Mouse (Mus musculus) monocyte, adult 2 months (primary cell): ENCODE data around the gene Pfdn2.
"Not testable (repeated sequence)": the region's sequence is repeated elsewhere in the genome, so short reads cannot be mapped to it uniquely, and the experiment has no call there.

Experiments
- DNase-seq, 2 experiments: peaks; one replicate each; pipeline ENCODE4 v3.0.0; 2022; ENCODE audit warnings: low spot score in 2 of 2, low read depth in 1 of 2

Gene Pfdn2

DNA sequence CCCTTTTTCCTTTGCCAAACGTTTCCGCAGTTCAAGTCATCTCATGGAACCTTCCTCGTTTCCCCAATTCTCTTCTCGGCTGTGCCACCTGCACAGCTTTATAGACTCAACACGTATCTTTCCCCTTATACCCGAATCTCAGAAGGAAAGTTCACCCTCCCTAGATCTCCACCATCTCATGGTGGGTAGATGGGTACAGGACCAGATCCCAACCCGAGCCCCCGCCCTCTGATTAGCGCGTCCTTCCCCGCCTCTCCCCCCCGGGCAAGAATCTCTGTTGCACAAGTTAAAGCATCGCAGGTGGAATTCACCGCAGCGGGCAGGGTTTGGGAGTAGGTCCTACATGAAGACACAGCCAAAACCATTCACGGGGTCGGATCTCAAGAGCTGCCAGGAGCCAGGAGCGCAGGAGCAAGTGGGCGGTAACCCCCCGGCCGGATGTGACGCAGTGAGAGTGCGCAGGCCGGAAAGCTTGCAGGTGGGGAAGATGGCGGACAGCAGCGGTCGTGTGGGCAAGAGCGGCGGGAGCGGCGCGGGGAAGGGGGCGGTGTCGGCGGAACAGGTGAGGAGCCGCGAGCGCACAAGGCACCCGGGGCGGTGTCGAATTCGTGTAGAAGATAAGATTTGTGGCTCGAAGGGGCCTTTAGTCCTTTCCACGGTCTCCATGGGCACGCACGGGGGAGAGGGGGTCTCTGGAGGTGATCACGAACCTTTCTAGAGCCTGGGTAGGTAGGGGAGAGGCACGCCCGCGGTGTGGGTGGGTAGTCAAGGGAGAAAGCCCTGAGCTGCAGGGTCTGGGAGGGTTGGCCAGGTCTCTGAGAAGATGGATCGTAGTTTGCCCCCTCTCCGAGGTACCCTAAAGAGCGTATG is at the start of gene Pfdn2, which contains the start of gene Nit1:
Gene Pfdn2, plus strand, starts transcription at position 446 of the 870 bp plus-strand sequence.
Gene Nit1, minus strand, starts transcription at position 422 of the 870 bp plus-strand sequence.
- DNase-seq: peak; percentile 66 to 80

GRCm38 (mm10) chr1:171298226-171298625 is 47.2 kb upstream of the Pfdn2 start:
- no peak for DNase-seq

DNA sequence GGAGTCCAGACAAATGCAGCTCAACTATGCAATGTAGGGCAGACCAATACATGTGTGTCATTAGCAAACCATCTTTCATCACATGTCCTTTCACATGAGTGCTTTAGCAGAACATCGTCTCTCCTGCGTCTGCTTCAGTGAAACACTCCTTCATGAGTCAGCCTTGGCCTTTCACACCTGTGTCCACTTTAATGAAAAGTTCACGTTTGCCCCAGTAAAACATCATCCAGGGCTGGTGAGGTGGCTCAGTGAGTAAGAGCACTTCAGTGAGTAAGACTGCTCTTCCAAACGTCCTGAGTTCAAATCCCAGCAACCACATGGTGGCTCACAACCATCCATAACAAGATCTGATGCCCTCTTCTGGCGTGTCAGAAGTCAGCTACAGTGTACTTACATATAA is 39.3 kb upstream of the Pfdn2 start:
- DNase-seq: not testable (repeated sequence)

DNA sequence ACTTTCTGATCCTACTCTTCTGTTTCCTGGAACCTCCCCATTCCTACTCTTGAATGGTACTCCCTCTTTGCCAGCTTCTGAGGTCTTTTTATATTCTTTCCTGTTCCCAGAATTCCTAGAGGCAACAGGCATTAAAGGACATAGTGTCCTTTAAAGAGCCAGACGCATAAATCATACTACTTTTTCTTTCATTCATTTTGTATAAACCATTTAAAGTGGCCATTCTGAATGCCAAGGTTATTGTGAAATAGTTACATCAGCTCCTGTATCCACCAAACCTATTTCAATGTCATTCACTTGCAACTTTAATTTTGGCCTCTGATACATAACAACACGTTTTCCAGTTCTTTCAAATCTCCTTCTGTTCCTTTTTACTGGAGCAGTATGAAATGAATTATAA is 36.1 kb upstream of the Pfdn2 start:
- no peak for DNase-seq

- DNase-seq: no peak
Measured at GRCm38 (mm10) chr1:171319748-171320147, 25.7 kb upstream of the Pfdn2 start.

DNA sequence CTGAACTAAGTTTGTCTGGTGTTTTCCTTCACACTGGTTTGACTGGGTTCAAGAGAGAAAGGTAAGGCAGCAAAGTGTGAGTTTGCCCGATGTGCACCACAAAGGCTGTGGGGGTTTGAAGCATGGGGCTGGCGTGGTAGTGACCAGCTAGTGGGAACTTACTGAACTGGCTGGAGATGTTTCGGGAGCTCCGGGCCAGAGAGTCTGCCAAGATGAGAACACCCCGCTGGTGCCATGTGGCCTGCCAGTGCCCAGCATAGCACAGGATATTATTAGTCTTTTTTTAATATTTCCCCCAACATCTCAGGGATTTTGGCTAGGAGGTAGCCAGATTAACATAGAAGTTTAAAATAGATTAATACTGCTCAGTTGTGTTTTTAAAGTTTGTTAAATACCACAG is 25.3 kb upstream of the Pfdn2 start:
- no peak for DNase-seq

DNA sequence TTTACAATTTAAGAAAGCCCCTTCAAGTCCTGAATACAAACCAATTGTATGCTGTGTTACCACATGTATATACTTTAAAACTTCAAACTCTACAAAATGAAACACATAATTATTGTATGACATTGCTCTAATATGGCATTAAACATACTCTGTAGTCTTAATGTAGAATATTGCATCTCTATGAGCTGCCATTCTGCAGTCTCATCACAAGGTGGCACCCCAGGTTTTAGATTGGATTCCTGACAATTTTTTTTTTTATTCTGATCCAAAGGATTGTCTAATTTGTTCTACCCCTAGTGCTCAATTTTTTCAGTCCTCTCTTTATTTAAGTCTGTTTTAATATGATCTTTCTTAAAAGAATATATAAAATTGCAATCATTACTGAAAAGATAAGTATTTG is 24.1 kb upstream of the Pfdn2 start:
- DNase-seq: no peak

DNA sequence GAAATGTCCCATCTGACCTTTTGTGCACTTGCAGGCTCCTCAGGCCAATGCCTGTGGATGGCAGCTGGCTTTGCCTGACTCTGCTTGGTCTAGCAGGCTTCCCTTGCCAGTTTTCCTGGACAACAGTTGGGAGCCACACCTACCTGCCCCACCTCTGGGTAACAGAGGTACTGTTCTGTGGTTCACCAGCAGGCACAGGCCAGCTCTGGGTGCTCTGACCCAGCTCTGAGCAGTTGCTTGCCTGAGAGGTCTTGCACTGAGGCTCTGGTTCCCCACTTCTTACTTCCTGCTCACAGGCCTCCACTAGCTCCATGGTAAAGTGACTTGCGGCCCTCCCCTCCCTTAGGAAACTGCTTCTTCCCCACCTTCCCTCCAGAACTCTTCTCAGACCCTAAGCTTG is 23.5 kb upstream of the Pfdn2 start:
- no peak for DNase-seq

- DNase-seq: no peak
Measured at GRCm38 (mm10) chr1:171325571-171325970, 19.9 kb upstream of the Pfdn2 start.

DNA sequence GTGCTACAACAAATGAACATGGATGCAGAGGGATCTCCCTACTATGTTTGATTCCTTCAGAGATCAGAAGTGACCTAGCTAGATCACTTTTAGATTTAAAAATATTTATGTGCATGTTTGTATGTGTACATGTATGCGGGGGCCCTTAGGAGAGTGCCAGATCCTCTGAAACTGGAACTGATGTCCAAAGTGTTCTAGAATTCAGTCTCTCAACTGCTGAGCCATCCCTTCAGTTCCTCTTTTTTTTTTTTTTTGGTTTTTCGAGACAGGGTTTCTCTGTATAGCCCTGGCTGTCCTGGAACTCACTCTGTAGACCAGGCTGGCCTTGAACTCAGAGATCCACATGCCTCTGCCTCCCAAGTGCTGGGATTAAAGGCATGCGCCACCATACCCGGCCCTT is 18.9 kb upstream of the Pfdn2 start:
- not testable (repeated sequence) for DNase-seq

DNA sequence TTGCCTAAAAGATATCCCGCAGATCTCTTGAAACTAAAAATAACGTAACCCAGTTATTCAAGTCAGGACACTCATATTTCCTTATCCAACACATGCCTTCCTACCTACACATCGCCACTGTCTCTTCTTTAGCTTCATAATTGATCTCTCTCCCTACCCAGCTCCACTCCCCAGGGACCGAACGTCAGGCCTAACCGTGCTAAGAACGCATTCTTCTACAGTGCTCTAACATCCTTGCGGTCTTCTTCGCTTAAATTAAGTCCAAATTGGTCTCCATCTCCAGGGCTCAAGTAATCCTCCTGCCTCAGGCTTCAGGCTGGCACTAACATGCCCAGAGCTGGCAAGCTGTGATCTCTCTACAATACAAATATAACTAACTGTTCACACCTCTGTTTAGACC is 17.2 kb upstream of the Pfdn2 start:
- DNase-seq: no peak

DNA sequence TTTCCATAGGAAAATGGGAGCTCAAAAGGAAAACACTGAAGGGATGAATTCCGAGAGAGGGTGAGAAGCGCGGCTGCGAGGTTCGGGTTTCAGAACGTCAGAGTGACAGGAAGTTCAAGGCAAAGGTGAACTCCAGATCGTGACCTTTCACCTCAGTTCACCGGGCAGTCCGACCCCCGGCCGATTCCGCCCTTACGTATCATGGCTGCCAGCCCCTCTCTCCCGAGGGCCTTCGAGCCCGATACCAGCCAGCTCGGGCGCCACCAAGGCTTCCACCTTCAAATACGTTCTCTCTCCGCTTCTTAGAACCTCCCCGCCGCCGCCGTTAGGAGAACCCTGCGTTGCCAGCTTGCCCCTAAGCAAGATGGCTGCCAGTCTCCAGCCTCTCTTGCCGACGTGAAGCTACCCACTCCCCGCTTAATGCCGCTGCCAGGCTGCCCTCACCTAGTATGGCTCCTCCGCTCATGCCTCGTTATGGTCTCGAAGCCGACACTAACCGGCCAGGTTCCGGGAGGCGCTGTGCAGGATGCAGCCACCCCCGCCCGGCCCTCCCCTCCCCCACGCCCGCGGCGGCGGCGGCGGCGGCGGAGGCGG is 16.5 kb upstream of the Pfdn2 start, which contains the start of gene Dedd:
Gene Dedd, plus strand, starts transcription at position 307 of the 594 bp plus-strand sequence.
- DNase-seq: peak; percentile 74 to 88

- DNase-seq: no peak
Measured at GRCm38 (mm10) chr1:171329433-171330215, 15.8 kb upstream of the Pfdn2 start.

DNA sequence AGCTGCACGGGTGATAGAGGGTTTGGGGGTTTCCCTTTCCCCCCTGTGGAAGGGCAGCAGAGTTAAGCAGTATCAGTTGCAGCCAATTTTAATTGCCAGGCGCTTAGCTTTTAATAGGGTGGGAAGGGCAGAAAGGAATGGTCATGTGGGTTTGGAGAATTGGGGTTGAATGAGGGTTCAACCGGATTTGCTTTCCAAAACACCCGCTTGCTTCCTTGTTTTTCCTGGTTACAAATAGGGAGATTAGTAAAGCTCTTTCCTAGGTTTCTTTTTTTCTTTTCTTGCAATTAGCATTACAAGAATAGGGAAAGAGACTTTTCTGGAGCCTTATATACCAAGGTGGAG is 15.3 kb upstream of the Pfdn2 start:
- no peak for DNase-seq

DNA sequence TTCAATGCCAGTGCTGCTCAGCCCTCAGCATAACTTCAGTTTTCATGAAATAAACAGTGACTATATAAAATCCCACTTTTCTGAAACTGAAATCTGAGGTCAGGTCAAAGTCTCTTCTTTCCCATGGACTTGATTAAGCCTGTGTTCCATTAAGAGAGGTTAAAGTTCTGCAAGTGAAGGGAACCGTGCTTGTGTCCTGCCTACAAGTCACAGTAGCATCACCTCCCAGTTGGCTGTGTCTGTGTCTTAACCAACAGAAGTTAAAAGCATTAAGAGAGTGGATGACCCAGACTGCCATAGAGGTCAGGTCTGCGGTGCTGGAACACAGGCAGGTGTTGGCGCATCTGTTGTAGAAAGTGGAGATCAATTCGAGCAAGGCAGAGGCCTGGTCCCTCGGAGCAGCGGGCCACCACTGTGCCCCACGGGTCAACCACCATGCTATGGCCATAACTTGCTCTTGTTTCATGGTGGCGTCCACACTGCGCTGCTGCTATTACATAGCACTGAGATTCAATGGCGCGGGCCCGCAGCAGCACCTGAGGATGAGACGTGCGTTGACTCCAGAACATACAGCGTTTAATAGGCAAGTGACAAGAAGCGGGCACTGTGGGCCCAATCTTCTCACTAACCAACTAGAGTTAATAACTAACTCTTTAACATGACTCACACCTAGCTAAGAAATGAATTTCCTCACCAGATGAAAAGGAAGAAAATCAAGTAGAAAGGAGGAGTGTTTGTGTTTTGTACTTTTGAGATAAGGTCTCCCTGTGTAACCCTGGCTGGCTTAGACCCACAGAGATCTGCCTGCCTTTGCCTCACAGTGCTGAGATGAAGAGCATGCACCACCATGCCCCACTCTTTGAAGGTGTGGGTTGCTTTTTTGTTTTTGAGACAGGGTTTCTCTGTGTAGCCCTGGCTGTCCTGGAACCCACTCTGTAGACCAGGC is 2.9 kb upstream of the Pfdn2 start:
- DNase-seq: no peak

DNA sequence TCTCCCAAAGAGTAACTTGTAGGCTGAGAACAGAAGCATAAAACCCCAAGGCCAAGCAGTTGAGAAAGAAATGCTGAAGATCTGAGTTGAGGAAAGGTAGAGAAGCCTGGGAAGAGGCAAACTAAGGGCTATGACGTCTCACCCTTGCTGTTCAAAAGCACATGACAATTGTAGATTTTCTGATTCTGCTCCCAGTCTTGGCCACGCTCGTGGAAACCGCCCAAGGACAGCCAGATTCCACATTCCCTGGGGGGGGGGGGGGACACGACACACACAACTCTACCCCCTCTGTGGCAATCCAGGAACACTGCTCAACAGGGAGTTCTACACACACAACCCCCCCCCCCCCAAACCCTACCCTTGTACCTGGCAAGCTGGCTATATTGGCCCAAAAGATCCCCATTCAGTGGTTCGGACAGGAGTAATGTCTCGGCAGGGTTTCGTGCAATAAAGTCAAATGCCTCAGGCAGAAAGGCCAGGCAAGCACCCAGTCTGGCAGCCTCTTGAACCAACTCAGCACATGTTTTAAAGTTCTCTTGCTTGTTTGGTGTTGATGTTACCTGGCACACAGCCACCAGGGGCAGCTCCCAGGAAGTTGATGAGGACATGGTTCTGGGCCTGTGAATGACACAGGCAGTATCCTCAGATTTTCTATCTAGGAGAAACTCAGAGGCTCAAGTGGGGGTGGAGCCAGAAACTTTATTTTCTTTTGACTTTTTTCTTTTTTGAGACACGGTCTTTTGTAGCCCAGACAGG is 1.4 kb upstream of the Pfdn2 start:
- DNase-seq: no peak

GRCm38 (mm10) chr1:171344715-171345114 is 755 bp upstream of the Pfdn2 start:
- no peak for DNase-seq

GRCm38 (mm10) chr1:171346095-171346450 is 603 bp downstream of the Pfdn2 start:
- DNase-seq: no peak

DNA sequence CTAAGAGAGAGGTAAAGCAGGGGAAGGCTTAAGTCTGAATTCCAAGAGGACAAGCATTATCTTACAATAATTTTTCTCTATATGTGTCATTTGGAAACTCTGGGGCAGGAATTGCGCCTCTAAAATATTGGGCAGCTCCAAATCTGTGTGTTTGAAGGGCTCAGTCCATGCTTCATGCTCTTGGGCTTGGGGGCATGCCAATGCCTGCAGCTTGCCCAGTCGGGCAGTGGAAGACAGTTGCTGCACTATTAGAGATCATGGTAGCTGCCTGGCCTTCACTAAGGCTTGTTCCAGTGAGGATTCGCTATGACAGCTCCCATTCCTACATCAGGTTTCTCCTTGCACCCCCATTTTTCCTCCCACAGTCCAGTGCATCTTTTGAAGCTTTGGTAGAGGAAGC is 3.2 kb downstream of the Pfdn2 start:
- no peak for DNase-seq

GRCm38 (mm10) chr1:171349210-171349609 is 3.7 kb downstream of the Pfdn2 start:
- no peak for DNase-seq
